8 mouse cellular contexts compared by ENCODE assay signal in genomic region chr9:44379862-44380261, GRCm38 (mm10). TPM values are rescaled to one million over a fixed set of nuclear protein-coding genes. Genes with fewer than 3 reads are reported as not detected.
DNase-seq lines count a peak whose midpoint lies in the region; ATAC-seq and TF ChIP-seq lines count a peak whose summit lies in the region.

No protein-coding gene starts in this region.

- no peaks in the 10 kb centered on the region for H3K9me3 ChIP-seq in hindbrain, embryonic 16.5 days (ENCODE audit: control insufficient read depth, low read length)
- no peaks in the 10 kb centered on the region for H3K9me3 ChIP-seq in midbrain, postnatal 0 days (ENCODE audit: low read length)

- intact Hi-C loops in gastrocnemius, adult 2 months (cut with DNase I): no loop called here

- ATAC-seq in hindbrain, embryonic 16.5 days: peak; percentile 21; the same call in 1 of the 2 replicates
- peak; percentile 28; the same call in 1 of the 2 replicates for ATAC-seq in midbrain, postnatal 0 days (ENCODE audit: low FRiP score)

- 8% methylated on average over 15 of the region's 15 CpGs for WGBS in hindbrain, embryonic 16.5 days
- WGBS in midbrain, postnatal 0 days: 11% methylated on average over 15 of the region's 15 CpGs

- peak overlapping the region; percentile 93 for H3K9ac ChIP-seq in hindbrain, embryonic 16.5 days (ENCODE audit: low read depth, low read length)
- peak overlapping the region; percentile 95 for H3K9ac ChIP-seq in midbrain, postnatal 0 days (replicated peaks; ENCODE audit: low read length, poor library complexity, severe bottlenecking)

- peak overlapping the region; percentile 79 for H3K4me3 ChIP-seq in gastrocnemius, adult 2 months
- H3K4me3 ChIP-seq in hindbrain, embryonic 16.5 days (ENCODE audit: low read length): peak overlapping the region; percentile 88
- peak overlapping the region; percentile 92 for H3K4me3 ChIP-seq in midbrain, postnatal 0 days (ENCODE audit: low read depth, low read length)

- H3K4me2 ChIP-seq in hindbrain, embryonic 16.5 days (ENCODE audit: low read length): peak overlapping the region; percentile 71
- H3K4me2 ChIP-seq in midbrain, postnatal 0 days (ENCODE audit: low read depth, low read length, poor library complexity, severe bottlenecking): peak overlapping the region; percentile 94

- no peaks in the 10 kb centered on the region for H3K27me3 ChIP-seq in hindbrain, embryonic 16.5 days (replicated peaks; ENCODE audit: control insufficient read depth, insufficient read depth, low read length)
- H3K27me3 ChIP-seq in midbrain, postnatal 0 days (ENCODE audit: insufficient read depth, low read length): no peaks in the 10 kb centered on the region

- TF ChIP-seq CTCF in gastrocnemius, adult 2 months (IDR thresholded peaks at IDR 0.05): no peak
- TF ChIP-seq CTCF in midbrain, postnatal 0 days (IDR thresholded peaks at IDR 0.05): no peak

- peaks cover 31% of the 10 kb centered on the region for H3K36me3 ChIP-seq in hindbrain, embryonic 16.5 days (ENCODE audit: control insufficient read depth, insufficient read depth, low read length)
- H3K36me3 ChIP-seq in midbrain, postnatal 0 days (ENCODE audit: insufficient read depth, low read length): peaks cover 37% of the 10 kb centered on the region

- peaks cover 13% of the 10 kb centered on the region for H3K4me1 ChIP-seq in hindbrain, embryonic 16.5 days (ENCODE audit: control insufficient read depth, insufficient read depth, low read depth, low read length)
- H3K4me1 ChIP-seq in midbrain, postnatal 0 days (ENCODE audit: insufficient read depth, low read length): peaks cover 9% of the 10 kb centered on the region; the same call in 1 of the 2 replicates

- DNase-seq in gastrocnemius, adult 2 months: no peak
- no peak for DNase-seq in gastrocnemius, postnatal 4 days (ENCODE audit: low spot score in 2 of 2)
- peak; percentile 52 to 53 for DNase-seq in right cerebral cortex, postnatal 10 days (ENCODE audit: low spot score in 2 of 2)
- DNase-seq in right cerebral cortex, postnatal 36 days (ENCODE audit: low spot score in 2 of 2): no peak
- DNase-seq in midbrain, postnatal 0 days (ENCODE audit: low spot score): no peak
- DNase-seq in frontal cortex, postnatal 10 days (ENCODE audit: low spot score in 2 of 2): no peak
- DNase-seq in adrenal gland, postnatal 10 days: no peak

- H3K27ac ChIP-seq in gastrocnemius, adult 2 months: peak overlapping the region; percentile 96
- peak overlapping the region; percentile 86 for H3K27ac ChIP-seq in hindbrain, embryonic 16.5 days (ENCODE audit: low read depth, low read length)
- H3K27ac ChIP-seq in midbrain, postnatal 0 days (ENCODE audit: low read depth, low read length): peak overlapping the region; percentile 83

RNA-seq across cellular contexts. Expression of gene Hyou1, which starts 0.6 kb away (rescaled TPM):
- 10 to 100 TPM; 24.2 to 33.6 TPM for total RNA-seq in gastrocnemius, adult 2 months (2021)
- 10 to 100 TPM; 49.2 to 51.3 TPM for total RNA-seq in gastrocnemius, postnatal 4 days (2021)
- 25.3 and 29.0 TPM in 2 replicates for polyA plus RNA-seq in hindbrain, embryonic 16.5 days (2015; fragmentation: Nextera tagmentation; extraction: Ambion mirVana)
- total RNA-seq in midbrain, postnatal 0 days (2014; rRNA removed): 64.7 and 78.8 TPM in 2 replicates
- 16.9 and 18.5 TPM in 2 replicates for polyA plus RNA-seq in midbrain, postnatal 0 days (2015; fragmentation: Nextera tagmentation; extraction: Ambion mirVana)
- total RNA-seq in adrenal gland, postnatal 10 days (2021): 100 to 1,000 TPM in 1 of 2 experiments, 10 to 100 TPM in 1; 97.2 to 121 TPM

RNA-seq across cellular contexts. Expression of gene Slc37a4, which starts 16.8 kb away (rescaled TPM):
- 100 to 1,000 TPM in 1 of 2 experiments, 10 to 100 TPM in 1; 90.6 to 129 TPM for total RNA-seq in gastrocnemius, adult 2 months (2021)
- 10 to 100 TPM; 58.2 to 68.3 TPM for total RNA-seq in gastrocnemius, postnatal 4 days (2021)
- polyA plus RNA-seq in hindbrain, embryonic 16.5 days (2015; fragmentation: Nextera tagmentation; extraction: Ambion mirVana): 56.8 and 60.2 TPM in 2 replicates
- total RNA-seq in midbrain, postnatal 0 days (2014; rRNA removed): 70.7 and 99.6 TPM in 2 replicates
- polyA plus RNA-seq in midbrain, postnatal 0 days (2015; fragmentation: Nextera tagmentation; extraction: Ambion mirVana): 35.9 and 42.2 TPM in 2 replicates
- total RNA-seq in adrenal gland, postnatal 10 days (2021): 10 to 100 TPM; 30.6 to 44.8 TPM

RNA-seq across cellular contexts. Expression of gene Vps11, which starts 18.4 kb away (rescaled TPM):
- total RNA-seq in gastrocnemius, adult 2 months (2021): 10 to 100 TPM; 16.6 to 19.5 TPM
- 10 to 100 TPM; 25.4 to 27.9 TPM for total RNA-seq in gastrocnemius, postnatal 4 days (2021)
- polyA plus RNA-seq in hindbrain, embryonic 16.5 days (2015; fragmentation: Nextera tagmentation; extraction: Ambion mirVana): 43.5 and 46.4 TPM in 2 replicates
- 41.5 and 42.6 TPM in 2 replicates for total RNA-seq in midbrain, postnatal 0 days (2014; rRNA removed)
- 41.5 and 43.3 TPM in 2 replicates for polyA plus RNA-seq in midbrain, postnatal 0 days (2015; fragmentation: Nextera tagmentation; extraction: Ambion mirVana)
- 10 to 100 TPM; 42.3 to 47.3 TPM for total RNA-seq in adrenal gland, postnatal 10 days (2021)

RNA-seq across cellular contexts. Expression of gene Rps25, which starts 27.1 kb away (rescaled TPM):
- total RNA-seq in gastrocnemius, adult 2 months (2021): 100 to 1,000 TPM; 740 to 827 TPM
- 1,000 to 10,000 TPM; 1,491 to 1,513 TPM for total RNA-seq in gastrocnemius, postnatal 4 days (2021)
- polyA plus RNA-seq in hindbrain, embryonic 16.5 days (2015; fragmentation: Nextera tagmentation; extraction: Ambion mirVana): 742 and 834 TPM in 2 replicates
- 298 and 395 TPM in 2 replicates for total RNA-seq in midbrain, postnatal 0 days (2014; rRNA removed)
- 1,596 and 1,621 TPM in 2 replicates for polyA plus RNA-seq in midbrain, postnatal 0 days (2015; fragmentation: Nextera tagmentation; extraction: Ambion mirVana)
- 1,000 to 10,000 TPM; 1,303 to 1,311 TPM for total RNA-seq in adrenal gland, postnatal 10 days (2021)

RNA-seq across cellular contexts. Expression of gene Trappc4, which starts 27.5 kb away (rescaled TPM):
- total RNA-seq in gastrocnemius, adult 2 months (2021): 10 to 100 TPM; 15.4 to 21.5 TPM
- 10 to 100 TPM; 43.2 to 43.5 TPM for total RNA-seq in gastrocnemius, postnatal 4 days (2021)
- polyA plus RNA-seq in hindbrain, embryonic 16.5 days (2015; fragmentation: Nextera tagmentation; extraction: Ambion mirVana): 293 and 308 TPM in 2 replicates
- total RNA-seq in midbrain, postnatal 0 days (2014; rRNA removed): 149 and 166 TPM in 2 replicates
- polyA plus RNA-seq in midbrain, postnatal 0 days (2015; fragmentation: Nextera tagmentation; extraction: Ambion mirVana): 326 and 327 TPM in 2 replicates
- total RNA-seq in adrenal gland, postnatal 10 days (2021): 10 to 100 TPM; 65.4 to 70.9 TPM

Comparison
In these comparisons a context has a peak if more than half of its experiments do, and no peak if none do; other contexts are left out.
1. DNase-seq: peak in right cerebral cortex, postnatal 10 days (2 of 2); none in gastrocnemius, adult 2 months (single experiment), gastrocnemius, postnatal 4 days (0 of 2), right cerebral cortex, postnatal 36 days (0 of 2), midbrain, postnatal 0 days (single experiment), frontal cortex, postnatal 10 days (0 of 2) and adrenal gland, postnatal 10 days (single experiment).
2. Peak in every context shown above with its lines, with median percentiles within 50 percentile points of each other: H3K27ac ChIP-seq and H3K4me3 ChIP-seq.